Mouse (Mus musculus) CH12F3 (cell line): Measurements from ENCODE around the gene Cldn20.

Experiments used
- in situ Hi-C: fragments of 300-500 bp; cut with MboI; formaldehyde crosslinking; loops from 2 replicates; pipeline ENCODE4 v1.14.3; 2020; ENCODE audit warnings: low sequenced_read_pairs

Cldn20 gene

GRCm38 (mm10) chr17:3532254-3532653 lies at the start of gene Cldn20:
Gene Cldn20, plus strand, starts transcription at chr17:3532554.
- in situ Hi-C loops = no loop called here

DNA sequence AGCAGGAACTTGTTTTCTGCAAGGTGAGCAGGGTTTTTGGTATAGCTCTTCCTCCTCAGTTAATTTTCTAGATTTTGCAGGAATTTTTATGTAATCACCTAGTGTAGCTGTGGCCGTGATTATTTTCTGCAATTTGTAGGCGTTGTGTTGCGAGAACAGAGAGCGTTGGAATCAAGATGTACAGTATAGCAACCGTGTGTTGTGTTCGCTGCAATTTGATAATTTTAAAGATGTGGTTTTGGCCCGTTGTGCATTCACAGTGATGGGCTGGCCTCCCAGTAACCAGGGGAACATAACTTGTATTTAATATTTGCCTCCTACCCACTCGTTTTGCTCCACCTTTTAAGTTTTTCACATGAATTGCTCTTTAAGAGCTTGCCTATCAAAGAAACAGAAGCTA lies 49.3 kb upstream of the Cldn20 start:
- in situ Hi-C loops = no loop called here

GRCm38 (mm10) chr17:3485851-3486250 lies 46.5 kb upstream of the Cldn20 start:
- in situ Hi-C loops = no loop called here

- in situ Hi-C loops = no loop called here
Measured at GRCm38 (mm10) chr17:3487211-3487610, 45.1 kb upstream of the Cldn20 start.

- in situ Hi-C loops = no loop called here
Measured at GRCm38 (mm10) chr17:3487721-3488601, 44.4 kb upstream of the Cldn20 start.

DNA sequence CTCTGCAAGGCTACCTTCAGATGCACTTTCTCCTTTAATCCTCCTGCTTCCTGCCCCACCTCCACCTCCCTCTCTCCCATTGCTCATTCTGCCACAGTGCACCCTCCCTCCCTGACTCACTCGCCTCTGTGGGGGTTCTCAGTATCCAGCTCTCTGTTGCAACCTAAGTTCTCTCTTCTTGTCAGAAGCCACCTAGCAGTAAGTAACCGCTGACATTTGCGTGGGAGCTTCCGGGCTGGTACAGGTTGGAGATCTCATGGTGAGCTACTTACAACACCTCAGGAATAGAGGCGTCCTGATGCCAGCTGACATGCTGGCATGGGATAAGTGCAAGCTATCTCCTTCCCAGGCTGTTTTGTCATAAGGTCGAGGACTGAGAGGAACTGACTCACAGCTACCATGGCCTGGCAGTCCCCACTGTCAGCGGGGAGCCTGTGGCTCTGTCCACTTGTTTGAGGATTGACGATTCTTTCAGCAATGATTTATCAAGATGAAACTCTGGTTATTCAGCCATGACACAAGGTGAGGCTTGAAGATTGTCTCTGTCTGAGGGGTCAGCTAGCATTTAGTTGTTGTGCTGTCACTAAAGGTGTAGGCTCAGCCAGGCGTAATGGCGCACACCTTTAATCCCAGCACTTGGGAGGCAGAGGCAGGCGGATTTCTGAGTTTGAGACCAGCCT lies 42.0 kb upstream of the Cldn20 start:
- in situ Hi-C loops = no loop called here

GRCm38 (mm10) chr17:3491065-3491464 lies 41.3 kb upstream of the Cldn20 start:
- in situ Hi-C loops = no loop called here

- in situ Hi-C loops = no loop called here
Measured at GRCm38 (mm10) chr17:3491667-3492066, 40.7 kb upstream of the Cldn20 start.

GRCm38 (mm10) chr17:3495576-3495975 lies 36.8 kb upstream of the Cldn20 start:
- in situ Hi-C loops = no loop called here

DNA sequence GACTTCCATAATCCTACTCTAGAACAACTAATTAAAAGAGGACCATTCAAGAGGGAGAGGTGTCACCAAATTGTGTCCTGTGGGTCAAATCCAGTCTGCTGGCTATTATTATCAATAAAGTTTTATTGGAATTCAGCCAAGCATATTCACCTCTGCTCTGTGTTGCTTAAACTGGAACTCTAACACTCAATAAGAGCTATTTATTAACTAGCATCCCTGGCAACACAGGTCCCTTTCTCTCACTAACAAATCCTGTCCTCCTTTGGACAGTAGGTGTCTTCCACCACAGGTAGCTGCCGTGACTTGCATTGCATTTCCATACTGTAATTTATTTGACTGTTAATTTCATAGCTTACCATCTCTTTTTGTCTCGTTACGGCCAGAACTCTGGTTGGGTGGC lies 36.3 kb upstream of the Cldn20 start:
- in situ Hi-C loops = no loop called here

DNA sequence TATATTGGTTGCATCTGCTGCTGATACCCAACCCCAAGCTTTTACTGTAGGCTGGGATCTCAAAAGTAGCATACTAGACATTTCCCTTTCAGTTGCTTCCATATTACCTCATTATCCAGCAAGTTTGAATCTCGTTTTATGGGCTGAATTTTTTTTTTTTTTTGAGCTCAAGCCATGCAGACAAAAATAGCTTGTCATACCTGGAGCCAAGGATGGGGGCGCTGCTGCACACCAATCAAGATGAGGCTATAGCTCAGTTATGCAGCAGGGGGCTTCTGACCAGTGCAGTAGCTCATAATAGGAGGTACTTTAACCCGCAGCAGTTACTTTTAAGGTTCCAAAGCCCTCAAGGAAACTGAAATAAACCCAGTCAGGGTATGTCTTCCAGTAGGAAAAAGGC lies 34.3 kb upstream of the Cldn20 start:
- in situ Hi-C loops = no loop called here

- in situ Hi-C loops = no loop called here
Measured at GRCm38 (mm10) chr17:3498580-3498979, 33.8 kb upstream of the Cldn20 start.

- in situ Hi-C loops = no loop called here
Measured at GRCm38 (mm10) chr17:3499468-3499867, 32.9 kb upstream of the Cldn20 start.

DNA sequence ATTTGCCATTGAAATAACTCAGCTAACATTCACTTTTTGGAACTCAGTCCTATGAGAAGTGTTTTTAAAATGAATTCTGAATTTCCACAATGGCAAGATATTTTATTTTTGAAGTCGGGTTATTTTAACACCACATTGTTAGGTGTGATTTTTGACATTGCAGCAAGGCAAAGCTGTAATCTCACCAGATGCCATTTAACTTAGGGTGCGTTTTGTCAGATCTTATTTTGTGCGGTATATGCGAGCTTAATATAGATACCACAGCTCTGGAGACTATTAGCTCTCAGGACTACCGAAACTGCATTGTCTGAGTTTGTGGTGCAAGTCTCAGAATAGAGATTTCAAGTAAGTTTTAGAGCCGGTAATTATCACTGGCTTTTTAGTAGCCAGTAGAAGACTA lies 32.3 kb upstream of the Cldn20 start:
- in situ Hi-C loops = no loop called here

GRCm38 (mm10) chr17:3500936-3501335 lies 31.4 kb upstream of the Cldn20 start:
- in situ Hi-C loops = no loop called here

DNA sequence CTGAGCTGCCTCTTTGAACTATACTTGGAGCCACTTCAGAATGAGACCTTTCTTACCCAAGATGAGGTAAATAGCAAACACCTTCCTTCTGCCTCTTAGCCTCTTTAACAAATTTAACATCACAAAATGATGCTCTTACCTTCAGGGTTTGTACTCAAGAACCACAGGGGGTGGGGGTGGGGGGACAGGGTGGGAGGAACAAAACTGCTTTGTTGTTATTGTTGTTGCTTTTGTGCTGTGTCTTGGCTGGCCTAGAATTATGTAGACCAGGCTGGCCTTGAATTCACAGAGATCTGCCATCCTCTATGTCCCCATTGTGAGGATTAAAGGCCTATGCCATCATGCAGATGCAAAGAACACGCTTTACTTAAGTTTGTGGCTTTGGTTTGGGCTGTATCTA lies 26.6 kb upstream of the Cldn20 start:
- in situ Hi-C loops = no loop called here

GRCm38 (mm10) chr17:3506508-3506907 lies 25.8 kb upstream of the Cldn20 start:
- in situ Hi-C loops = no loop called here

GRCm38 (mm10) chr17:3509841-3510240 lies 22.5 kb upstream of the Cldn20 start:
- in situ Hi-C loops = no loop called here

DNA sequence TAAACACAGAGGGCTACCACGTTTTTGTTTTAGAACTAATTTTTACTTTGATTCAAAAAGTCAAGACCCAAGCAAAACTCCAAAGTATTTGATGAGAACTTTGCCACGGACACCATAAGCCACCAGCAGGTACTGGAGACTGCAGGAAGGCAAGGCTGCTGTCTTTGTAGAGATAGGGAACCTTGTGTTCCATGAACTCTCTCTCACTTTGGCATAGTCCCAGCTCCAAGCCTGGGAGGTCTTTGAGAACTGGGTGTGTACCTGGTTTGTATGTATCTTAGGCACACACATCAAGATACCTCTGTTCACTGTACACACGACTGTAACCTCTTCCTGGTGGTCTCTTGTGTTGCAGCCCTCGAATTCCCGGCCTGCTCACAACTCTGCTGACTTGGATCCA lies 18.0 kb upstream of the Cldn20 start:
- in situ Hi-C loops = no loop called here

GRCm38 (mm10) chr17:3515851-3516250 lies 16.5 kb upstream of the Cldn20 start:
- in situ Hi-C loops = no loop called here

- in situ Hi-C loops = no loop called here
Measured at GRCm38 (mm10) chr17:3516406-3516805, 15.9 kb upstream of the Cldn20 start.

DNA sequence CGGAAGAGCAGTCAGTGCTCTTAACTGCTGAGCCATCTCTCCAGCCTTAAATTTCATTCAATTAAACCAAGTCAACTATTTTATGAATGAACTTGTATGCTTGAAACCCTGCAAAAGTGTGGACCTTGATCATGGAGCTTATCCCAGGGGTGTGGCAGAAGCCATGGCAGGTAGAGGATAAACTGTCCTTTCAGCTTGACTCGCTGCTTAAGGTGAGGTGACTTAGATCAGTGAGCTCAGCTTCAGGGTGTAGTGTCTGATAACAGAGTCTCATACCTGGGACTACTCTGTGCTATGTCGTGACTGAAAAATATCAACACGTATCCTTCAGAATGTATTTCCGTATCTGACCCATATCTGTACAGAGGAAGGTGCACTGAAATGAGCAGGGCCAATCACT lies 12.0 kb upstream of the Cldn20 start:
- in situ Hi-C loops = no loop called here
